Mouse (Mus musculus): Measurements from ENCODE around the gene Gm20388.

DNA sequence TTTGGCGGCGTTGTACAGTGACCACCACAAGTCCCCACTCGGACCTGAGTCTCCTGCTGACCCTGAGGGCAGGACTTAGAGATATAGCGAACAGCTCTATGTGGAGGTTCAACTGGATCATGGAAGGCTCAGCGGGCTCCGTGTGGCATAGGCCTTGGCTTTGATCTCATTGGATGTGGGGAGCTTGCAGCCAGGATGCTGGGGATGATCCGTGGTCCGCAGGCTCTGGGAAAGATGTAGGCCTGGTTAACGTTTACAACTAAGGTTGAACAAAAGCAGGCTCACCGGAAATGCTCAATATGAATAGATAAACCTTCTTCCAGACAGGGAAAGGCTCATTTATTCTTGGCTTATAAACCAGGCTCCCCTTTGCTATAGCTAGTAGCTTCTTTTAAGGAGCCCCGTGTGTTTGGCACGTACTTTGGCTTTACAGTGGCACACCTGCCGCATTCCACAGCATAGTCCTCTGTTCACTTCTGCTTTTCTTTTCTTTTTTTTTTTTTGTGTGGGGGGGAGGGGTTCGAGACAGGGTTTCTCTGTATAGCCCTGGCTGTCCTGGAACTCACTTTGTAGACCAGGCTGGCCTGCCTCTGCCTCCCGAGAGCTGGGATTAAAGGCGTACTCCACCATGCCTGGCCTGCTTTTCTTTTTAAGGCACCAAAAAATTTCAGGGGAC is 1218.8 kb downstream of the Gm20388 start:
- TF ChIP-seq CTCF (IDR thresholded peaks at IDR 0.05; ENCODE audit: extremely low read depth, insufficient read depth, low read length) = no peak
- no peak for TF ChIP-seq POLR2A (IDR thresholded peaks at IDR 0.05; ENCODE audit: extremely low read depth, insufficient read depth, low read length)

Data from cortical plate, adult 2 months (tissue).